Mouse (Mus musculus) embryonic fibroblast, embryonic 13.5 days (primary cell): ENCODE data around the gene Olfr1472.

Experiments
- CTCF ChIP-seq: IDR thresholded peaks from 2 replicates; pipeline ENCODE4 v1.5.1; 2011; ENCODE audit warnings: mild to moderate bottlenecking, control low read depth, low read length, moderate library complexity, borderline replicate concordance; ENCODE audit not compliant: insufficient read depth
- POLR2A ChIP-seq: IDR thresholded peaks from 2 replicates; pipeline ENCODE4 v1.6.1; 2011; ENCODE audit warnings: low read depth, mild to moderate bottlenecking, control low read depth, low read length, moderate library complexity

DNA sequence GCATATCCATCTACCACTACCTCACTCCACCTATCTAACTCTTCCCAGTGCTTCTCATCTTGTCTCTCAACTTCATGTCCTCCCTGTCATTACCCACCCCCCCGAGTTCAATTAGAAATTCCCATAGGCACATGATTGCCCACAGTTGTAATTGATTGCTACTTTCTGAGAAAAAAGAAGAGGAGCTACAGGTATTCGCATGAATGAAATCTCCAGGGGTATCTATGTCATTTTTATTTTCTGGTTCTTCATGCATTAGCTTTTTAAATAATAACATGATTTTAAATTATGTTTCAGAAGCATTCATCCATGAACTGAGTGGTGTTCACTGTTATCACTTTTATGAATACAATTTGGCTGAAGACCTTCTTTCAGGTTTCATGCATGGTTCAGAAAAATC is 48.3 kb downstream of the Olfr1472 start, which contains the start of gene Olfr1469:
- TF ChIP-seq CTCF = no peak
- TF ChIP-seq POLR2A = no peak
